Mouse (Mus musculus) embryonic fibroblast, embryonic 13.5 days (primary cell): ENCODE results near the gene Selenop. TPM values are rescaled to one million over a fixed set of nuclear protein-coding genes. Genes with fewer than 3 reads are reported as not detected.

Source experiments
- H3K27ac ChIP-seq: 2 replicates; pipeline ENCODE4 v1.5.1; 2012; ENCODE audit warnings: low read length, control low read depth, inconsistent platforms; ENCODE audit not compliant: insufficient read depth
- H3K4me1 ChIP-seq: 2 replicates; pipeline ENCODE4 v1.6.1; 2011; ENCODE audit warnings: low read length; ENCODE audit not compliant: control insufficient read depth, insufficient read depth
- H3K4me3 ChIP-seq: 2 replicates; pipeline ENCODE4 v1.5.1; 2011; ENCODE audit warnings: mild to moderate bottlenecking, control low read depth, low read length; ENCODE audit not compliant: insufficient read depth
- CTCF ChIP-seq: IDR thresholded peaks from 2 replicates; pipeline ENCODE4 v1.5.1; 2011; ENCODE audit warnings: mild to moderate bottlenecking, control low read depth, low read length, moderate library complexity, borderline replicate concordance; ENCODE audit not compliant: insufficient read depth
- POLR2A ChIP-seq: IDR thresholded peaks from 2 replicates; pipeline ENCODE4 v1.6.1; 2011; ENCODE audit warnings: low read depth, mild to moderate bottlenecking, control low read depth, low read length, moderate library complexity
- polyA plus RNA-seq: library from polyadenylated mRNA; stranded (reverse); fragments of >200 nt; gene quantifications from 2 replicates; pipeline ENCODE4 v1.2.4, GENCODE M21; 2011; ENCODE audit warnings: low read depth; ENCODE audit not compliant: missing spikeins, insufficient read length

The Selenop gene
- polyA plus RNA-seq, 1 experiment: 38.9 TPM

DNA sequence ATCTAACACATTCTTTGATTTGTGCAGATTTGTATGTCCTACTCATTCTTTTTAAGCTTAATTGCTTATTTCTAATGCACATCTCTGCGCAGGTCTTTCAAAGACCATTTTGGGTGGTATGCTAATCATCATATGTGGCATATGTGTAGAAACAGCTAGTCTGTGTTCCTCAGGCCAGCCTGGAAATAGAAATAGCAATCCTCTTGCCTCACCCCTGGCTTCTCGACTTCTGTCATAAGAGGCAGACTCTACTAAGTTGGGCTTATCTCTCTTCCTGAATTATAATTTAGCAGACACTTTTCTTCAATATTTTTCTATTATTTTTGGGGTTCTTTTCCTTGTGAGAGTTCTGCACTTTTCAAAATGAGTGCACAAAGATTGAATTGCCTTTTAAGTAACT lies 17.7 kb upstream of the Selenop start:
- Histone ChIP-seq H3K4me3 (no peak overlapping the region), H3K4me1 (no peaks in the 10 kb centered on the region; the same call in 1 of the 2 replicates), H3K27ac (no peak overlapping the region; the same call in 1 of the 2 replicates)
- TF ChIP-seq POLR2A (no peak), CTCF (no peak)

DNA sequence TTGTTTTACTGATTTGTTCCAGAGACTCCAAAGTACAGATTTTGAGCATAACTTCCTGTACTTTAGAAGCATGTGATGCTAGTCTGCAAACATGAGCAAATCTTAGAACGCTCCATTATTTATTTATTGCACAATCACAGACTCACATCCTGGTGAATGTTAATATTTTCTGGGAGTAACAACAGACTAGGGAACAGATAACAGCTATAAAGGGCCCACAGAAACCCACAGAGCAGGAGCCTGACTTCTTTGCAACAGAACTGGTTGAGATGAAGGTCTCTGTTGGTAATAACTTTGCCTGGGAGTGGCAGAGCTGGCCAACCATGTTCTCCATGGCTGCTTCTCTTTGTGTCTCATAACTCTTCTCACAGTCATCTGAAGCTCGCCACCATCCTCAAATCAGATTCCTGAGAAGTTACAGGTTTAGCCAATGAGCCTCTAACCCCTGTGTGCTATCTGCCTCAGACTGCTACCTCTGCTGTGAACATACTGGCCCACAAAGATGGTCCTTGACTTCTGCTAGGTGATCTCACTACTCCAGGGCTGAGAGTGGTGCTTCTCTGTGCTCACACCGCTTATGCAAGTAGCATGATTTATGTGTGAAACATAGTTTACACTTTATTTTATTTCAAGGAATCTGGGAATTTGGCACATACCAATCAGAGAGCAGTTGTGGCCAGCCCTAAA lies 17.2 kb upstream of the Selenop start:
- H3K4me1 ChIP-seq: no peaks in the 10 kb centered on the region; the same call in 1 of the 2 replicates
- H3K27ac ChIP-seq: peak overlapping the region; percentile 11; the same call in 1 of the 2 replicates
- H3K4me3 ChIP-seq: no peak overlapping the region
- no peak for TF ChIP-seq POLR2A
- no peak for TF ChIP-seq CTCF

DNA sequence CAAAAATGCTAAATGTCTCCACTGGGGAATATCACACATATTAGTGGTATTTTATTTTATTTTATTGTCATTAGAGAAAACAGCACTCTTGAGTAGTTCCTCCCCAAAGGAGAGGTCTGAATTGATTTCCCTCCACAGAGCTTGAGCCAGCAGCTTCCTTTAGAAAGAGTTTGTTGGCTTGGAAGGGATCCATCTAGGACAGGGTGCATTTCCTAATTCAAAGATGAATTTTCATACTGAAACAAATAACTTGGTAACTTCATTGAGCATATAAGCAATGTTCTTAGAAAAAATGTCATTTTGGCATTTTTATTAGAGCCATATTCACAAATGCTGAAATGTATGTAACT lies 16.7 kb upstream of the Selenop start:
- Histone ChIP-seq H3K27ac (no peak overlapping the region), H3K4me3 (no peak overlapping the region), H3K4me1 (no peaks in the 10 kb centered on the region; the same call in 1 of the 2 replicates)
- TF ChIP-seq CTCF (no peak), POLR2A (no peak)

DNA sequence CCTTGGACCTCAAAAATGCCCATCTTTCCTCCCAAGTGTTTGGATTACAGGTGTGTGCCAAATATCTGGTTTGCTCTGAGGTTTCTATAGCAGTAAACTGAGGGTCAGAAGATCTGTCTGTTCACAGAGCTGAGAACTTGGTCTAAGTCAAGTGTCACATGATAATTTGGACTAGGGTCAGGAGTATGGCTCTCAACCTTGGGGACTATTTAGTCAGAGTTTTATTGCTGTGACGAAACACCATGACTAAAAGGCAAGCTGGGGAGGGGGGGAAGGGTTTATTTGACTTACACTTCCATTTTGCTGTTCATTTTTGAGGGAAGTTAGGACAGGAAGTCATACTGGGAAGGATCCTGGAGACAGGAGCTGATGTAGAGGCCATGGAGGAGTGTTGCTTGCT lies 9.3 kb upstream of the Selenop start:
- TF ChIP-seq POLR2A (no peak), CTCF (no peak)
- H3K4me3 ChIP-seq: no peak overlapping the region

DNA sequence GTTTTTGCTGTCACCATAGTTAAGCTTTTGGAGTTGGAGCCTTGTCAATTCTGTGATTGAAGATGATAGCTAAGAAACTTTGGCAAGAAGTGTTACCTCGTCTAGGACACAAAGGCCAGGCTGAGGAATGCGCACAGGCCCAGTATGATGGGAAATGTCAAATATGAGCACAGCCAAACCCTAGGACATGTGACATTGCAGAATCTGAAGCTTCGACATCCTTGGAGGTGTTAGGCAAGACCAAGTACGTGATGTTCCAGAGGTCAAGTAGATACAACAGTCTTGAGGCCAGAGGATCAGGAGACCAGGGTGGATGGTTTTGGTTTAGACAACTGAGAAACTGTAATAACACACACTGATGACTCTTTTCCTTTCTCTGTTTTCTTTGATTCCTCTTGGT lies 8.0 kb upstream of the Selenop start:
- no peak overlapping the region for H3K27ac ChIP-seq
- H3K4me3 ChIP-seq: no peak overlapping the region
- H3K4me1 ChIP-seq: no peaks in the 10 kb centered on the region
- TF ChIP-seq POLR2A: no peak
- no peak for TF ChIP-seq CTCF

More for the DNA sequence above, 9.3 kb upstream of the Selenop start:
- no peak overlapping the region for H3K27ac ChIP-seq
- no peaks in the 10 kb centered on the region for H3K4me1 ChIP-seq

DNA sequence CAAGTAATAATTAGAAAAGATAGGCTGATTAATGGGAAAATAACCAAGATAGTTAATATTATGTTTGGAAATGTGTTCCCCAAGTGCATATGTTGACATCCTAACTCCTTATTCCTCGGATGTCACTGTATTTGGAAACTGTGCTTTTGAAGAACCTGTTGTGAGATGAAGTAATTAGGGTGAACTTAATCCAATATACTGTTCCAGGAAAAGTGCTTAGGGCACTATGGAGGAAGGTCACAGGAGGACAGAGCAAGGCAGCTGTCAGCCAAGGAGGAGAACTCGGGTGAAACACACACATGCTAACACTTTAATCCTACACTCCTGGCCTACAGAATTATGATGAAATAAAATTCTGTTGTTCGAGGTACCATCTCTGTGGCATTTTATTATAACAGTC lies 5.5 kb upstream of the Selenop start:
- Histone ChIP-seq H3K4me3 (no peak overlapping the region), H3K27ac (no peak overlapping the region), H3K4me1 (no peaks in the 10 kb centered on the region)
- TF ChIP-seq CTCF (no peak), POLR2A (no peak)

DNA sequence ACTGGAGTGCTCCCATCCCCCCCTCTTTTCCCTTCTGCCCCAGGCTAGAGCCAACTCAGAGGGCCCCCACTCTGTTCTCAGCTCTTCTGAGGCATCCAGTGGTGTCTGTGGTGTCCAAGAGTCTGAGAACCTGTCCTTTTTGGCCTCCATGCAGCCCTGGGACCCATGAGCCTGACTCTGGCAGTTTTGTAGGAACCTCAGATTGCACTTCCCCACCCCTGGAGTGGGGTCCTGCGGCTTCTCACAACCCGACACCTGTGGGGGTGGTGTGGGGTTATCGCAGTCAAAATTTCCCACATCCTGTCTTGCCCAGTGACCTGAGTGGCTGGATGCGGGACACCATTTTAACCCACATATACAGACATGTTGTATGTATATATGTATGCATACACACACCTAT lies 4.1 kb upstream of the Selenop start:
- TF ChIP-seq POLR2A: no peak
- TF ChIP-seq CTCF: no peak
- H3K4me3 ChIP-seq: no peak overlapping the region

DNA sequence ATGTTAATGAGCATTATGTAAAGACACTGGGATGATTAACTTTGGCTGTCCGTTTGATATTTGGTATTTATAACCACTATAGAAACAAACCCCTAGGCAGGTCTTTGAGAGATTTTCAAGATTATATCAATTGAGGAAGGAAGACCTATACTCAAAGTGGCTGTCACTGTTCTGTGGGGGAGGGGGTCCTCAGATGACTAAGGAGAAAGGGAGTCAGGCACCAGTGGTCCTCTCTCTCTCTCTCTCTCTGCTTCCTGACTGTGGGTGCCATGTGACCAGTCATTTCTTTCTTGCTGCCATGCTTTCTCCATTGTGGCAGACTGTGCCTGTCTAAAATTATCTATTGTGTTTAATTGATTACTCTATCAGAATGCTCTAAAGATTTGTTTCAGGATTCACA lies 3.5 kb upstream of the Selenop start:
- Histone ChIP-seq H3K4me3 (no peak overlapping the region), H3K27ac (no peak overlapping the region), H3K4me1 (no peaks in the 10 kb centered on the region; the same call in 1 of the 2 replicates)
- TF ChIP-seq POLR2A (no peak), CTCF (no peak)

More for the DNA sequence above, 4.1 kb upstream of the Selenop start:
- Histone ChIP-seq H3K4me1 (no peaks in the 10 kb centered on the region), H3K27ac (no peak overlapping the region)

DNA sequence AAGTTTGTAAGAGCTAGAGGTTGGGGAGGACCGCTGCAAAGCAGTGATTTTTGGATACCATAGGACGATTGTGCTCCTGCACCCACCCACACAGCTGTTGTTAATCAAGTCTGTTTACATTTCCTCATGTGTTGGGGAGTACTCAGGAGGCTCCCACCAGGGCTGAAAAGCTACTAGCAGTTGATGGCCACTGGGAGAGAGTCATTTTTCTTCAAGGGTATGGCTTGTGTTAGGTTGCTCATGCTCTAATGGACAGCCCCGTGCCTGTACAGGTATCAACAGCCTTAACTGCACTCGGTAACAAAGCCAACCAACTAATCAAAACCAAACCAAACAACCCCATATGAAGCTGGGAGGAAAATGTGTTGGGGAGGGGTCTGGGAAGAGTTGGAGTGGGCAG lies 1.1 kb downstream of the Selenop start:
- TF ChIP-seq POLR2A (no peak), CTCF (no peak)
- Histone ChIP-seq H3K27ac (no peak overlapping the region), H3K4me3 (no peak overlapping the region), H3K4me1 (peaks cover 3% of the 10 kb centered on the region; the same call in 1 of the 2 replicates)

DNA sequence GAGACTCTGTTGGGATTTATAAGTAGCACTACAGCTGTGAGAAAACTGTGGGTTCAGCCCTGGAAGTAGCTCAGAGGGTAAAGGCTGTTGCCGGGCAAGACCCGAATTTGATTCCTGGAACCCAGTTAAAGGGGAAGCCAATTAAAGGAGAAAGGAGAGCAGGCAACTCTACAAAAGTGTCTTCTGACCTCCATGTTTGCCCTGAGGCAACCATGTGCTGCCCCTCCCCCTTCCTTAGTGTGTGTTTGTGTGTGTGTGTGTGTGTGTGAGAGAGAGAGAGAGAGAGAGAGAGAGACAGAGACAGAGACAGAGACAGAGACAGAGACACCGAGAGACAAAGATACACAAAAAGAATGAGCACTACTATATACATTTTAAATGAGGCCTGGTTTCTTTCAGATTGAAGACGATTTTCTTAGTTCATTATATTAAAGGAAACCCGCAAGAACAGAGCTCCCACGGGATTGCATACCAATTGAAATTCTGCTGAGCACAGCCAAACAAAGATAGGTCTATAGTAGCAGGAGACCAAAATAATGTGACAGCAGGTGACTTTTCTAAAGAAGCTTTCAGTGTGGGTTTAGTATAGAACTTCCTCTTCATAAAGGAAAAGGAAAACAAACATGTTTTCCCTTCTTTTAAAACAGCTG lies 1.8 kb downstream of the Selenop start:
- TF ChIP-seq CTCF (no peak), POLR2A (no peak)
- Histone ChIP-seq H3K4me3 (peak overlapping the region; percentile 32), H3K27ac (peak overlapping the region; percentile 95), H3K4me1 (peaks cover 3% of the 10 kb centered on the region; the same call in 1 of the 2 replicates)

DNA sequence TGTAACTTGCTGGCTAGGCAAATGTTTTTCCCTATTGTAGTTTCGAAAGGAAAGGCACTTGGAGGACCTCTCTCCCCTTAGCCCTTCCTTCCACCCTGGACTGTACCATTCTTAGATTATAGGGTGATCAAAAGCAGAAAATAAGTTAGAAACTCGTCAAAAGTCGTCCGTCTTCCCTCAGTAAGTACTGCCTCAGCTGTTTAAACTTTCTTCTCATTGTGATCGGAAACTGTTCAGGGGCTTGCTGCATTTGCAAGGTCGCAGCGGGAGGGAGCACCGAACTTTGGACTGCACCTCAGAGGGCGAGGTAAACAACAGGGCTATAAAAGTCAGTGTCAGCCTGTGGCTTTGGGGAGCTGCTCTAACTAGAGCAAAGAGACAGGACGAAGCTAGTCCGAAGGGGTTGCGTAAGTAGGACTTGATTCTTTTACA lies 2.3 kb downstream of the Selenop start:
- peak overlapping the region; percentile 32 for H3K4me3 ChIP-seq
- TF ChIP-seq CTCF (no peak), POLR2A (peak; percentile 82)
- peaks cover 3% of the 10 kb centered on the region; the same call in 1 of the 2 replicates for H3K4me1 ChIP-seq
- peak overlapping the region; percentile 95 for H3K27ac ChIP-seq
